Mouse (Mus musculus) urinary bladder, postnatal 25 days (tissue): ENCODE data around the gene Nrm.

Experiments
- DNase-seq: peaks from one replicate; pipeline ENCODE4 v3.0.0; 2022; ENCODE audit warnings: low spot score

Gene Nrm

DNA sequence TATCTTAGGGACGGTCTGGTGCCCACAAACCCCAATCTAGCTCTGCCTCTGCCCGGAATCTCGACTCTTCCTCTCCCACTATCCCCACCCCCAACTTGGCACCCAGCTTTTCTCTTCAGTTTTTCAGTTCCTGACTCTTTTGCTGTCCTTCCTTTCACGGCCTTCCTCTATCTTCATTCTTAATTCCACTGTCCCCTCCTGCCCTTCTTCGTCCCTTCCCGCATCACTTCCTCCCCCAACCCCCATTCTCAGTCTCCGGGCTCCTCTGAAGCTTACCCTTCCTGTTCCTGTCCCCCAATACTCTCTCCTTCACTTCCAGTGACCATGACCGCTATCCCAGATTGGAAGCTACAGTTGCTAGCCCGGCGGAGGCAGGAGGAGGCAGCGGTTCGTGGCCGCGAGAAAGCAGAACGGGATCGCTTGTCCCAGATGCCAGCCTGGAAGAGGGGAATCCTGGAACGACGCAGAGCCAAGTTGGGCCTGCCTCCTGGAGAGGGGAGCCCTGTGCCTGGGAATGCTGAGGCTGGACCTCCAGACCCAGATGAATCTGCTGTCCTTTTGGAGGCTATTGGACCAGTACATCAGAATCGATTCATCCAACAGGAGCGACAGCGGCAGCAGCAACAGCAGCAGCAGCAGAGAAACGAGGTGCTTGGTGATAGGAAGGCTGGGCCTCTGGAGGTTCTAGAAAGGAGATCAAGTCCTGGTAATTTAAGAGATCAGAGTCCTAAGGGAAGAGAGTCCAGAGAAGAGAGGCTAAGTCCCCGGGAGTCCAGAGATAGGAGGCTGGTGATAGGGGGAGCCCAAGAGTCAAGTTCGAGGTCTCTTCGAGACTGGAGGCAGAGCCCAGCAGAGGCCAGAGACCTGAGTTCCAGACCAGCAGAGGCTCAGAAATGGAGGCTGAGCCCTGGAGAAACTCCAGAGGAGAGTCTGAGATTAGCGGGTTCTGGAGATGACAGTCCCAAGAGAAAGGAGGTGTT, 6.1 kb downstream of the Nrm start:
- DNase-seq, result no peak

DNA sequence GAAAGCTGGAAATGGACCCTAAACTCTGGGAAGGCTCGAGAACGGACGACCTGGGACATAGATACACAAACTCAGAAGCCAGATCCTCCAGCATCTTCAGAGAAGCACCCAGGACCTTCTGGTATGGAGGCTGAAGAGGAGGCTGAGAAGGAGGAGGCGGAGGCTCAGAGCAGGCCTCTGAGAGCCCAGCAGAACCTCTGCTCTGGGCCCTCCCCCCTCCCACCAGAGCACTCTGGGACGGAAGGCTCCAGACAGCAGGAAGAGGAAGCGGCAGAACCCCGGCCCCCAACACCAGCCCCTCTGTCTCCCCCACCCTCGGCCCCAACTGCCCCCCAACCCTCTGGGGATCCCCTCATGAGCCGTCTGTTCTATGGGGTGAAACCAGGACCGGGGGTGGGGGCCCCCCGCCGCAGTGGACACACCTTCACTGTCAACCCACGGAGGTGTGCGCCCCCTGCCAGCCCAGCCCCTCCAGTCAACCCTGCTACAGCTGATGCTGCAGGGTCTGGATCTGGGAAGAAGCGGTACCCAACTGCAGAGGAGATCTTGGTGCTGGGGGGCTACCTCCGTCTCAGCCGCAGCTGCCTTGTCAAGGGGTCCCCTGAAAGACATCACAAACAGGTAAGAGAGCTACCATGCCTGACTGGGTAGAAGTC, 7.2 kb downstream of the Nrm start:
- DNase-seq, result no peak

GRCm38 (mm10) chr17:35868961-35869345, 7.8 kb downstream of the Nrm start:
- no peak for DNase-seq

DNA sequence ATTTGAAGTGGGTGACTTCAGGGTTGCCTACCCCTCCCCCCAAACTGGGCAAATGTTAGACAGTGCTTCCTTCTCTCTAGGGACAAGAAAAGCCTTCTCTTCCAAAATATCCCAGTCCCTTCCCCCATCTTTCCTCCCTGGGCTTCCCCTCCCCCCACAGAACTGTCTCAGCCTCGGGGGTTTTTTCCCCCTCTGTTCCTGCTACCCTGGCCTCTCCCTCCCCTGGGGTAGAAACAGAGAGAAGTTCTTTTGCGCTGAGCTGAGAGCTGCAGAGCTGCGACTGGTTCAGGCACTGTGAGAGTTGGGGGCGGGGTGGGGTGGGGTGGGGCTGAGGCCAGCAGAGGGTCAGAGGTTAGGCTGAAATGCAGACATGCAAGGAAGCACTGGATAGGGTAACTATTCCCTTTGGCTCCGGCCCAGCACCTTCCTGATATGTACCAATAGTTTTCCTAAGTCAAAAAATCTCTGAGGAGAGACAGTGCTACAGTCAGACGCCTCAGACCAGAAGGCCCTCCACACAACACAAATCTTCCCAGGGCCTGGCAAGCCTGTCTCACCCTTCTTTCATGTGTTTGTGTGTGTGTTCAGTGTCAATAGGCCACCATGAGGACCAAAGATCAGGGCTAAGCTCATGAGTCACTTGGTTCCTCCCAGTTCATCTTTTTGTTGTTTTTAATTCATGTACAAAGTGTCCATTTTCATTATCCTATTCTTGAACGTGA, 8.4 kb downstream of the Nrm start:
- peak; percentile 32 for DNase-seq

- DNase-seq, result peak; percentile 40
These were observed 9.2 kb downstream of the Nrm start for GRCm38 (mm10) chr17:35870151-35870883.

- no peak for DNase-seq
These were observed 10.0 kb downstream of the Nrm start for GRCm38 (mm10) chr17:35870884-35871696.

DNA sequence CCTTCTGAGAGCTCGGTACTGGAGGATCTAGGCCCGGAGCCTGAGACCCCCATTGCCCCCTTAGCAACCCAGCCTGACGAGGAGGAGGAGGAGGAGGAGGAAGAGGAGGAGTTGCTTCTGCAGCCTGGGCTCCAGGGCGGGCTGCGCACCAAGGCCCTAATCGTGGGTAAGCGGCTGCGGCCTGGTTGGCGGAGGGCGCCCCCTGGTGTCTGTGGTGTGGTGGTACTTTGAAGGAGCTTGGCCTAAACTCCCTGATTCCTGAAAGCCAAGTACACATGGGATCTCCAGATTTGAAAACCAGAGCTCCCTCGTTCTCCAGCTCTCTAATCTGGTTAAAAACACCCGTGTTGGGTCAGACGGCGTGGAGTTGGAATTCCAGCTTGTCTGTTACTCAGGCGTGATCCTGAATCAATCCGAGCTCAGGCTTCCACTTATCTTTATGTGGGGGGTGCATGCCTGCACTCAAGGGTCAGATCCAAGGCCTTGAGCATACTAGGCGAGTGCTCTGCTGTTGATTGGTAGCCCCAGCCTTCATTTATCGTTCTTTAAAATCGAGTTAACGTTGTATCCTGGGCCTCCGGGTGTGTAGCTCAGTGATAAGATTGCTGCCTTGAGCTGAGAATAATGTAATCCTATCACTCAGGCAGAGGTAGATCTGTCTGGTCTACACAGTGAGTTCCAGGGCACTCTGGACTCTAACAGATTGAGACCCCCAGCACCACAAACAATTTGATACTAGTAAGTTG, 12.8 kb downstream of the Nrm start:
- peak; percentile 95 for DNase-seq

- no peak for DNase-seq
These were observed 13.6 kb downstream of the Nrm start for GRCm38 (mm10) chr17:35874721-35875120.

- DNase-seq, result peak; percentile 95
These were observed 18.3 kb downstream of the Nrm start, which contains the start of gene Dhx16 for GRCm38 (mm10) chr17:35879245-35880057. Dhx16 (plus strand) TSS chr17:35879819.

GRCm38 (mm10) chr17:35882924-35883323, 21.8 kb downstream of the Nrm start:
- DNase-seq, result no peak

- no peak for DNase-seq
These were observed 22.7 kb downstream of the Nrm start for GRCm38 (mm10) chr17:35883777-35884176.

GRCm38 (mm10) chr17:35887725-35888124, 26.6 kb downstream of the Nrm start:
- DNase-seq, result no peak

DNA sequence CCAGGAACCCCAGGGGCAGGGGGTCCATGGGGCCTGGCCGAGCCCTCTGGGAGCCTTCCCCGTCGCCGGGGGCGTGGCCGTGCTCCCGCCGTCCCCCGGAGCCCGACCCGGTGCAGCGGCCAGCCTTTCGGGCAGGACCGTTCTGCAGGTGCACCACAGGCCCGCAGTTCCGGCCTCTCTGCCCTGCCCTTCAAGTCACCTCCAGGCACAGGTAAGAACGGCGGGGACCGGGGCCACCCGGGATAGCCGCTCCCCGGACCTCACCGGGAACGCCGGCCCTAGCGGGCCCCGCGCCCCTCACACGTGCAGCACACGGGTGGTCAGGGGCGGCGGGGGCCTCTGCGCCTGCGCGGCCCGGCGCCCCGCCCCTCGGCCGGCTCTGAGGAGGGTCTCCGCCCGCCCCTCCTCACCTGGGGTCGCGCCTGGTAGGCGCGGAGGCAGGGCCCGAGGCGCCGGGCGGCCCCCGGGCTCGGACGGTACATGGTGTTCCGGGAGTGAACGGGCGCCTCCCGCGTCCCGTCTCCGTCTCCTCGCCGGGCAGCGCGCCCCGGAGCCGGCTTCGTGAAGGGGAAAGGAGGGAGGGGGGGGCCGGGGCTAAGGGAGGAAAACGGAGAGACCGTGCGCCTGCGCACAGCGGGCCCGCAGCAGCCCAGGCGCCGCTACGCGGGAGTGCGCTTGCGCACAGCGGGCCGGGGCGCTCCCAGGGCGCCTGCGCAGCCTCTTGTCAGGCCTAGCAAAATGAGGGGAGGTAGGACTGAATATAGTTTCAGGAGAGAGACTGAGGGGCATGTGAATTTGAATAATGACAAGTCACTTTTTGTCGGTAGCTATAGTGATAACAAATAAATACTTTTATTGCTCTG, 35.9 kb downstream of the Nrm start, which contains the start of gene 2310061I04Rik:
2310061I04Rik (minus strand) TSS at position 651 of the 863 bp plus-strand sequence.
- peak; percentile 90 for DNase-seq

- DNase-seq, result no peak
These were observed 36.8 kb downstream of the Nrm start for GRCm38 (mm10) chr17:35897644-35898573.

DNA sequence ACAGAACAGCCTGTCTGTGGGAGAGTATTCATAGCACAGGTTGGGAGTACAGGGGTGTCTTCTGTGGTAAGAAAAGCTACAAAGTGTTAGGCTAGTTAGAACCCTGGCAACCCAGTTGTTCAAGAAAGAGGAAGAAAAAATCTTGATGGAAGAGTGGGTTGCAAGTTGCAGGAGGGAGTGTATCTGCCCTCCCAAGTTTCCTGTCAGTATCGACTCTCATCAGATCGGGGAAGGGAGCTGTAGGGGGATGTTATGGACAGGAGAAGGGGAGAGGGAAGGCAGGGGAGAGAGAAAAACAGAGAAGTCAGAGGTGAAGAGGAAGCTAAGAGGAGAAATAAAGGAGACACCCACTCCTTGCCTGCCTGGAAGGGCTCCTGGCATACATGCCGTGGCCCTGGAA, 39.5 kb downstream of the Nrm start:
- DNase-seq, result no peak

GRCm38 (mm10) chr17:35903343-35903991, 42.3 kb downstream of the Nrm start:
- DNase-seq, result no peak

- DNase-seq, result no peak
These were observed 42.9 kb downstream of the Nrm start for GRCm38 (mm10) chr17:35903992-35904355.
